Mouse (Mus musculus) intestine, embryonic 15.5 days (tissue): ENCODE results near the gene Gm13277. TPM values are rescaled to one million over a fixed set of nuclear protein-coding genes. Genes with fewer than 3 reads are reported as not detected.
"Not testable (repeated sequence)": the region's sequence is repeated elsewhere in the genome, so short reads cannot be mapped to it uniquely, and the experiment has no call there.

Experiments
- ATAC-seq: fragments of 200-750 bp; cut with Nextera tagmentation; 2 replicates; pipeline ENCODE4 v1.8.0; 2017; ENCODE audit warnings: moderate TSS enrichment, moderate library complexity
- H3K27ac ChIP-seq: fragments of 300-500 bp; sonication (generic); 2 replicates; pipeline ENCODE4 v1.5.1; 2015; ENCODE audit warnings: mild to moderate bottlenecking, inconsistent platforms
- H3K27me3 ChIP-seq: fragments of 300-500 bp; sonication (generic); replicated peaks from 2 replicates; pipeline ENCODE4 v1.6.1; 2015; ENCODE audit warnings: inconsistent platforms
- H3K36me3 ChIP-seq: fragments of 300-500 bp; sonication (generic); 2 replicates; pipeline ENCODE4 v1.6.1; 2015; ENCODE audit warnings: inconsistent platforms
- H3K4me1 ChIP-seq: fragments of 300-500 bp; sonication (generic); replicated peaks from 2 replicates; pipeline ENCODE4 v1.6.1; 2015; ENCODE audit warnings: inconsistent platforms
- H3K4me2 ChIP-seq: fragments of 300-500 bp; sonication (generic); replicated peaks from 2 replicates; pipeline ENCODE4 v1.6.1; 2015; ENCODE audit warnings: mild to moderate bottlenecking, inconsistent platforms
- H3K4me3 ChIP-seq: fragments of 300-500 bp; sonication (generic); replicated peaks from 2 replicates; pipeline ENCODE4 v1.5.1; 2015; ENCODE audit warnings: inconsistent platforms
- H3K9ac ChIP-seq: fragments of 300-500 bp; sonication (generic); 2 replicates; pipeline ENCODE4 v1.6.1; 2015; ENCODE audit warnings: inconsistent platforms
- H3K9me3 ChIP-seq: fragments of 300-500 bp; sonication (generic); 2 replicates; pipeline ENCODE4 v1.6.1; 2016; ENCODE audit warnings: inconsistent platforms
- WGBS: fragments of 180-500 bp; shearing (Covaris S2); methylation state at CpG from one replicate; pipeline ENCODE4 v1.1.7; 2015; 5-methylcytosine and 5-hydroxymethylcytosine counted together
- polyA plus RNA-seq: library from polyadenylated mRNA; unstranded; fragments of >200 nt; fragmentation: Nextera tagmentation; extraction: Ambion mirVana; gene quantifications from 2 replicates; pipeline ENCODE4 v1.2.1, GENCODE M21; 2015

Gm13277 gene
- polyA plus RNA-seq, result not detected in 2 replicates

DNA sequence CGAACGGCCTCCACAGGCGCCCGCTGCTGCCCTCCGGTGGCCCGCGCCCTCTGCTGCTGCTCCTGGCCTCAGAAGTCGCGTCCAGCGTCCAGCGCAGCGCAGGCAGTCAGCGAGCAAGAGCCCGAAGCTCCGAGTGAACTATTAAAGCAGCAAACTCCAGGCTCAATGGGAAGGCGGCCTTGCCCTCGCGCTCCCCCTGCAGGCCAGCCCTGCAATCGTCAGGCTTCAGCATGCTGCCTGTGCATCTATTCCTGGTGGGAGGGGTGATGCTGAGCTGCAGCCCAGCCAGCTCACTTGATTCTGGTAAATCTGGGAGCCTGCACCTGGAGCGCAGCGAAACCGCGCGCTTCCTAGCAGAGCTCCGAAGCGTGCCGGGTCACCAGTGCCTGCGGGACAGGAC lies at the start of gene Gm13277:
Gene Gm13277, plus strand, starts transcription at position 231 of the 400 bp plus-strand sequence.
- H3K4me2 ChIP-seq, H3K4me3 ChIP-seq, H3K9me3 ChIP-seq, H3K27ac ChIP-seq, ATAC-seq, H3K4me1 ChIP-seq, H3K36me3 ChIP-seq, H3K27me3 ChIP-seq, H3K9ac ChIP-seq: not testable (repeated sequence)
- WGBS, result 0% methylated on average over 3 of the region's 28 CpGs

DNA sequence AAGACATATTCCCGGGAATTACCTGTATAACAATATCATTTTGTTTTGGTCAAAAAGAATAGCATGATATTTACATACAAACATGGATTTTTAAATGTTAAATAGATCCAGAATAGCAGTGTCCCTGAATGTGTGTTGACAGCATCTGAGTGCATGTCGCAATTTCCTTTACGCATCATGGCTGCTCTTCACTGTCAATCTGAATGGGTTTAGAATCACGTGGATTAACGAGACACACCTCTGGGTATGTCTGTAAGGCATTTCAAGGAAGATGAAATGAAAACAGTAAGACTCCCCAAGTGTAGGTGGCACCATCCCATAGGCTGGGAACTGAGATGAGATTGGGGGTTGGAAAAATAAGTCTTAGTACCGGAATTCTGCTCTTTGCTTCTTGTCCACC lies 49.4 kb upstream of the Gm13277 start:
- Histone ChIP-seq H3K4me2 (no peak overlapping the region), H3K4me3 (no peak overlapping the region), H3K36me3 (no peaks in the 10 kb centered on the region), H3K27ac (no peak overlapping the region), H3K9me3 (no peaks in the 10 kb centered on the region), H3K27me3 (no peaks in the 10 kb centered on the region), H3K9ac (no peak overlapping the region), H3K4me1 (peaks cover 2% of the 10 kb centered on the region; the same call in 1 of the 2 replicates)
- 84% methylated on average over 6 of the region's 6 CpGs for WGBS
- ATAC-seq, result no peak

DNA sequence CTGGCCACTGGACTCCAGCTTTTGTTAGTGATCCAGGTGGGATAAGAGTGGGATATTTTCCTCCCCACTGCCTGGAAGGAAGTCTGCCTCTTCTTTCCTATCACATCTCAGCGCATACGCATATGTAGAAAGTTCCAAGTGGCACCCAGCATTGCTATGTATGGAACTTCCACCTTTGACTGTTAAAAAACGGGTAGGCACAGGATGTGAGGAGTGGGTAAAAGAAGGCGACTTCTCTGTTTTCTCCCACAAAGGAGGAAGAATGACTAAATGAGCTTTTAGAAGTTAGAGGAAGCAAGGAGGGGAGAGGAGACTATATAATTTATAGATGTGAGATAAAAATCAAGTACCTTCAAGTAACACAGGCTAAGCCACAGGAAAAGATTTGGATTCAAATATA lies 47.0 kb upstream of the Gm13277 start:
- 85% methylated on average over 4 of the region's 4 CpGs for WGBS
- H3K4me2 ChIP-seq, result no peak overlapping the region
- H3K36me3 ChIP-seq, result no peaks in the 10 kb centered on the region
- no peak overlapping the region for H3K9ac ChIP-seq
- H3K27ac ChIP-seq, result no peak overlapping the region
- ATAC-seq, result no peak
- no peak overlapping the region for H3K4me3 ChIP-seq
- H3K27me3 ChIP-seq, result no peaks in the 10 kb centered on the region
- H3K9me3 ChIP-seq, result no peaks in the 10 kb centered on the region
- H3K4me1 ChIP-seq, result peaks cover 2% of the 10 kb centered on the region; the same call in 1 of the 2 replicates

DNA sequence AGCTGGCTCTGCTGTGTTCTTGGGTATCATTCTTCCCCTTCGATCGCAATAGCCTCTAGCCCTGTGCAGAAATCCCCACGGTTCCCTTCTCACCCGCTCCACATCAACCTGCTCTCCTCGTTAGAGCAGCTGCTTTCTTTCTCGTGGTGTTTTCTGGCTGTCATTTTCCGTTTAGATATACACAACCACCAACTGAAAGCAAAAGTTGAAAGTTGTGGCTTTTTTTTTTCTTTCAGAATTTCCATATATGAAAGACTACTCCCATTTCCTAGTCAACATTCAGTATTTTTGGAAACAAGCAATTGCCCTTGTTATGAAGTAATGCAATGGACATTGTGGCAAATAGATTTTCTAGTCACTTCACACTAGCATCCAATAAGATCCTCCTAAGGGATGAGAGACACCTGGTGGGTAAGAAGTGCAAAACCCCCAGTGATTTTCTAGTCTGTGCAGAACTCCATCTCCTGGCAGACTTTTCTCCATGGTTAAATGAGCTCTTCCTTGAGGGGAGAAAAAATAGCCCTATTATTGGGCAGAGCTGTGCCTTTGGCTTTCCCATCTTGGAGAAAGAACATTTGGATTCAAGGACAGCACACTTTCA lies 45.6 kb upstream of the Gm13277 start:
- WGBS, result 44% methylated on average over 7 of the region's 7 CpGs
- H3K27ac ChIP-seq, result peak overlapping the region; percentile 56; the same call in 1 of the 2 replicates

DNA sequence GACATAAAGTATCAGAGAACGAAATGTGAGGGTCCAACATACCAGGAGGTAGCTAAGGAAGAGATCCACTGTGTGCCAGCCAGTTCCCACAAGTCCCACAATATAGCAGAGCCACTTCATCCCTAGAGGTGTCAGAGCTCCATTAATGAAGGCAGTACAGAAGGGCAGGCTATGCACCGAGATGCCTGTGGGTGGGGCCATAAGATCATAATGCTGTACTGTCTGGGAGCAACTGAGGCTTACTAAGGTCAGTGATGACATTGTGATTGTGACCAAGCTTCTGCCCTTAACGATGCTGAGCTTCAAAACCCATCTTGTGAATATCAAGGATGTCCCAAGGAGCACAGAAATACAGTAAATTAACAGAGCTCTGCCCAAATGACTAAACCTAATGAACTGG lies 44.2 kb upstream of the Gm13277 start:
- Histone ChIP-seq H3K27ac (no peak overlapping the region), H3K4me2 (no peak overlapping the region), H3K4me3 (no peak overlapping the region), H3K9me3 (no peaks in the 10 kb centered on the region), H3K4me1 (peaks cover 2% of the 10 kb centered on the region; the same call in 1 of the 2 replicates), H3K36me3 (no peaks in the 10 kb centered on the region), H3K27me3 (no peaks in the 10 kb centered on the region), H3K9ac (no peak overlapping the region)
- 77% methylated on average over 3 of the region's 3 CpGs for WGBS
- ATAC-seq, result no peak

More for the DNA sequence above, 45.6 kb upstream of the Gm13277 start:
- Histone ChIP-seq H3K4me1 (peaks cover 2% of the 10 kb centered on the region; the same call in 1 of the 2 replicates), H3K4me3 (no peak overlapping the region), H3K27me3 (no peaks in the 10 kb centered on the region), H3K9ac (no peak overlapping the region), H3K9me3 (no peaks in the 10 kb centered on the region), H3K36me3 (no peaks in the 10 kb centered on the region), H3K4me2 (no peak overlapping the region)
- no peak for ATAC-seq

DNA sequence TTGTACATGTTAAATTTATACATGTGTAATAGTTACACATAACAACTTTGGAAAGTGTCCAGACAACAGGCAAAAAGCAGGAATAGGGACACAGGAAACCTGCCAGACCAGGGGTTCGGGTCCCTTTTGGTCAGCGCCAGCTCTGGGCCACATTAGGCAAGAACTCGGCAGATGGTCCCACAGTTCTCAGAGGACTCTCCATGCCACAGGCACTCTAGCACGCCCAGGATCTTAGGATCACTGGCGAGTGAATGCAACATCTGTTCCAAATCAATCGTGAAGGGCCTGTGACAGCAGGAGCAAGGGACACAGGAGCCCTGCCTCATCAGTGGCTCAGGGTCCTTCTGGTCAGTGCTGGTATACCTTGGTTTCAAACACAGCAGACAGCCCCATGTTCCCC lies 38.5 kb upstream of the Gm13277 start:
- Histone ChIP-seq H3K36me3 (no peaks in the 10 kb centered on the region), H3K27me3 (no peaks in the 10 kb centered on the region), H3K4me3 (no peak overlapping the region), H3K9me3 (no peaks in the 10 kb centered on the region), H3K4me2 (no peak overlapping the region), H3K9ac (no peak overlapping the region), H3K4me1 (no peaks in the 10 kb centered on the region), H3K27ac (no peak overlapping the region)
- 53% methylated on average over 6 of the region's 6 CpGs for WGBS
- ATAC-seq, result no peak

DNA sequence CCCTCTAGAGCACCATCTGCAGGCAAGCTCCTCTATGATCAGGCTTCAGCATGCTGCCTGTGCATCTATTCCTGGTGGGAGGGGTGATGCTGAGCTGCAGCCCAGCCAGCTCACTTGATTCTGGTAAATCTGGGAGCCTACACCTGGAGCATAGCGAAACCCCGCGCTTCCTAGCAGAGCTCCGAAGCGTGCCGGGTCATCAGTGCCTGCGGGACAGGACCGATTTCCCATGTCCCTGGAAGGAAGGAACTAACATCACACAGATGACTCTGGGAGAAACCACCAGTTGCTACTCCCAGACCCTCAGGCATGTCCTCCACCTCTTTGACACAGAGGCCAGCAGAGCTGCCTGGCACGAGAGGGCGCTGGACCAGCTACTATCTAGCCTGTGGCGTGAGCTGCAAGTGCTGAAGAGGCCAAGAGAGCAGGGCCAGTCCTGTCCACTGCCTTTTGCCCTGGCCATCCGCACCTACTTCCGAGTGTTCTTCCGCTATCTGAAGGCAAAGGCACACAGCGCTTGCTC lies 33.6 kb upstream of the Gm13277 start, which contains the start of gene Gm13271:
Gene Gm13271, plus strand, starts transcription at position 51 of the 523 bp plus-strand sequence.
- not testable (repeated sequence) for H3K36me3 ChIP-seq, H3K4me3 ChIP-seq, H3K4me2 ChIP-seq, H3K9ac ChIP-seq, H3K27ac ChIP-seq, H3K9me3 ChIP-seq, ATAC-seq, H3K27me3 ChIP-seq, H3K4me1 ChIP-seq
- 78% methylated on average over 15 of the region's 15 CpGs for WGBS

DNA sequence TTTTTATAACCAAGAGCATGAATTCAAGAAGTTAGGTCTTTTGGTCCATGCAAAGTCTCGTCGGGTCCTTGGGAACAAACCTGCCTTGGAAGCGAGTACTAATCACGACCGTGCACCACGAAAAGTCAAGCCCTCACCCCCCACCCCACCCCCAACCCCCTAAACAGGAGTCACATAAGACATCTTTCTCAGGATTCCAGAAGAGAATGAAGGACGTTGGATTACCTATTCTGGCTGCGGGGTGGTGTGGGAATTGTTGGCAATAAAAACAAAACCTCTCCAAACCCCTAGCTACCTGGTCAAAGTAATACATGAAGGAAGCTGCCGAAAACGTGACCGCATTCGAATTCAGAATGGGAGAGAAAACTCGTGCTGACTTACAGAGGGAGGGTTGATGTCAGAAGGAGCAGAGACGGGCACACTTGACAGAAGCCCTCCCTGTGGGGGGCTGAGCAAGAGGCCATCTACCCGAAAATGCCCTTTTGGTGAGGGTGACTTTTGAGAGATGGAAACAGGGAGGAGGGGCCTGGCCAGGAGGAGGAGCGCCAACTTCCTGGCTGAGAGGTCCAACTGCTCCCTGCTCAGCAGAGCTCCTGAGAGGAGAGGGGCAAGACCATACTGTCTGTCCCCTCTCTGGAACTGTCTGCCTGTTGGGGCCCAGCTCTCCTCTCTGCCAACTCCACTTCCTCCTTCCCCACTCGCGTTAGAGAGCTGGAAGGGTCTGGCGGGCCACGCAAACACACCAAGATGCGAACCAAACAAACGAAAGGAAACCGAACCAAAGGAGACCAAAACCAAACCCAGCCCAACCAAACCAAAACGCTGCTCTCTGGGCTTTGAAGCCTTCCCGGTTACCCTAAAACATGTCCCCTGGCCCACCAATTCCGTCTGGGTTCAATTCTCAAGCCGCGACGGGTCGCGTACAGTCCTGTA lies 31.6 kb upstream of the Gm13277 start:
- 10% methylated on average over 29 of the region's 31 CpGs for WGBS
- not testable (repeated sequence) for H3K4me1 ChIP-seq, H3K36me3 ChIP-seq, ATAC-seq, H3K9me3 ChIP-seq, H3K27me3 ChIP-seq
- peak overlapping the region; percentile 77 for H3K4me2 ChIP-seq
- peak overlapping the region; percentile 65 for H3K9ac ChIP-seq
- peak overlapping the region; percentile 51 for H3K4me3 ChIP-seq
- peak overlapping the region; percentile 97 for H3K27ac ChIP-seq

DNA sequence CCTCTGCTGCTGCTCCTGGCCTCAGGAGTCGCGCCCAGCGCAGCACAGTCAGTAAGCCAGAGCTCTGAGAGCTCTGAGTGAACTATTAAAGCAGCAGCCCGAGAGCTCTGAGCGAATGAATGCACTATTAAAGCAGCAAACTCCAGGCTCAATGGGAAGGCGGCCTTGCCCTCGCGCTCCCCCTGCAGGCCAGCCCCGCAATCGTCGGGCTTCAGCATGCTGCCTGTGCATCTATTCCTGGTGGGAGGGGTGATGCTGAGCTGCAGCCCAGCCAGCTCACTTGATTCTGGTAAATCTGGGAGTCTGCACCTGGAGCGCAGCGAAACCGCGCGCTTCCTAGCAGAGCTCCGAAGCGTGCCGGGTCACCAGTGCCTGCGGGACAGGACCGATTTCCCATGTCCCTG lies 30.8 kb upstream of the Gm13277 start:
- ATAC-seq, result peak; percentile 100
- H3K4me1 ChIP-seq, H3K27me3 ChIP-seq, H3K36me3 ChIP-seq, H3K9me3 ChIP-seq: not testable (repeated sequence)
- H3K27ac ChIP-seq, result peak overlapping the region; percentile 97
- H3K4me2 ChIP-seq, result peak overlapping the region; percentile 77
- WGBS, result under 1% methylated on average over 21 of the region's 21 CpGs
- H3K9ac ChIP-seq, result peak overlapping the region; percentile 65
- peak overlapping the region; percentile 51 for H3K4me3 ChIP-seq

DNA sequence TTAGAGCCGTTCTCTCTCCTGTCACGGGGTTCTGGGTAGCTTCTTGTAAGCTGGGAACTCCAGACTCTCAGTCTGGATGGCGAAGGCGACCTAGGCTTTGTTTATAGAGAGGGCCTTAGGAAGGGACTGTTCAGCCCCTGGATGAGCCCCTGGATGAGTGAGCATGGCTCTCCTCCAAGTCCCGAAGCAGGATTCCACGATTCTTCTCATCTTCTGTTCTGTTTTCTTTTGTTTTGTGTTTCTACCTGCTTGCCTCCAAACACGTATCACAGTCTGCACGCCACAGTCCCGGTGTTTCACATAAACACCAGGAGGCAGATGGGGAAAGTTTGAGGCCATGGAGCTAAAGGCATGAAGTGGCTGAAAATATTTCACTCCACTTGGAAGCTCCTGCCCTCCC lies 29.7 kb upstream of the Gm13277 start:
- not testable (repeated sequence) for H3K4me3 ChIP-seq, H3K27me3 ChIP-seq, H3K4me1 ChIP-seq, H3K27ac ChIP-seq, ATAC-seq, H3K36me3 ChIP-seq, H3K9me3 ChIP-seq, H3K9ac ChIP-seq, H3K4me2 ChIP-seq
- 74% methylated on average over 9 of the region's 9 CpGs for WGBS

DNA sequence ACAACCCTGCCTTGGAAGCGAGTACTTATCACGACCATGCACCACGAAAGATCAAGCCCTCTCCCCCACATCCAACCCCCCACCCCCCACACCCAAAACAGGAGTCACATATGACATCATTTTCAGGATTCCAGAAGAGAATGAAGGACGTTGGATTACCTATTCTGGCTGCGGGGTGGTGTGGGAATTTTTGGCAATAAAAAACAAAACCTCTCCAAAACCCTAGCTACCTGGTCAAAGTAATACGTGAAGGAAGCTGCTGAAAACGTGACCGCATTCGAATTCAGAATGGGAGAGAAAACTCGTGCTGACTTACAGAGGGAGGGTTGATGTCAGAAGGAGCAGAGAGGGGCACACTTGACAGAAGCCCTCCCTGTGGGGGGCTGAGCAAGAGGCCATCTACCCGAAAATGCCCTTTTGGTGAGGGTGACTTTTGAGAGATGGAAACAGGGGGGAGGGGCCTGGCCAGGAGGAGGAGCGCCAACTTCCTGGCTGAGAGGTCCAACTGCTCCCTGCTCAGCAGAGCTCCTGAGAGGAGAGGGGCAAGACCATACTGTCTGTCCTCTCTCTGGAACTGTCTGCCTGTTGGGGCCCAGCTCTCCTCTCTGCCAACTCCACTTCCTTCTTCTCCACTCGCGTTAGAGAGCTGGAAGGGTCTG lies 28.7 kb upstream of the Gm13277 start, which contains the start of gene Gm13283:
Gene Gm13283, plus strand, starts transcription at position 510 of the 659 bp plus-strand sequence.
- 23% methylated on average over 11 of the region's 14 CpGs for WGBS
- H3K4me1 ChIP-seq, H3K36me3 ChIP-seq, ATAC-seq, H3K27me3 ChIP-seq, H3K9ac ChIP-seq, H3K9me3 ChIP-seq: not testable (repeated sequence)
- Histone ChIP-seq H3K4me3 (peak within 1 kb of the TSS; percentile 29), H3K27ac (peak within 1 kb of the TSS; percentile 77), H3K4me2 (peak within 1 kb of the TSS; percentile 49)

DNA sequence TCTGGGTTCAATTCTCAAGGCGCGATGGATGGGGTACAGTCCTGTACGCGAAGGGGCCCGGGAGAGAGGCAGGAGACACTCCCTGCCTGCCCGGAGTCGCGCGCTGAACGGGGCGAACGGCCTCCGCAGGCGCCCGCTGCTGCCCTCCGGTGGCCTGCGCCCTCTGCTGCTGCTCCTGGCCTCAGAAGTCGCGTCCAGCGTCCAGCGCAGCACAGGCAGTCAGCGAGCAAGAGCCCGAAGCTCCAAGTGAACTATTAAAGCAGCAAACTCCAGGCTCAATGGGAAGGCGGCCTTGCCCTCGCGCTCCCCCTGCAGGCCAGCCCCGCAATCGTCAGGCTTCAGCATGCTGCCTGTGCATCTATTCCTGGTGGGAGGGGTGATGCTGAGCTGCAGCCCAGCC lies 28.0 kb upstream of the Gm13277 start:
- H3K9ac ChIP-seq, H3K9me3 ChIP-seq, H3K4me1 ChIP-seq, ATAC-seq, H3K36me3 ChIP-seq, H3K27me3 ChIP-seq: not testable (repeated sequence)
- peak overlapping the region; percentile 77 for H3K27ac ChIP-seq
- peak overlapping the region; percentile 49 for H3K4me2 ChIP-seq
- 0% methylated on average over 23 of the region's 28 CpGs for WGBS
- H3K4me3 ChIP-seq, result peak overlapping the region; percentile 29
